Mouse (Mus musculus) gastrocnemius, adult 8-10 months (tissue): ENCODE measurements around the gene Krt222. TPM values are rescaled to one million over a fixed set of nuclear protein-coding genes. Genes with fewer than 3 reads are reported as not detected.
"Not testable (repeated sequence)": the region's sequence is repeated elsewhere in the genome, so short reads cannot be mapped to it uniquely, and the experiment has no call there.

Experiments used
- DNase-seq, 2 experiments: peaks; one replicate each; pipeline ENCODE4 v3.0.0; 2022; ENCODE audit warnings: low spot score in 2 of 2
- total RNA-seq, 4 experiments: library from RNA; stranded (reverse); gene quantifications; 2 replicates each; pipeline ENCODE4 v1.2.4; 2022

Gene Krt222
- 1 to 10 TPM; 1.7 to 3.0 (median 2.0) TPM for total RNA-seq

DNA sequence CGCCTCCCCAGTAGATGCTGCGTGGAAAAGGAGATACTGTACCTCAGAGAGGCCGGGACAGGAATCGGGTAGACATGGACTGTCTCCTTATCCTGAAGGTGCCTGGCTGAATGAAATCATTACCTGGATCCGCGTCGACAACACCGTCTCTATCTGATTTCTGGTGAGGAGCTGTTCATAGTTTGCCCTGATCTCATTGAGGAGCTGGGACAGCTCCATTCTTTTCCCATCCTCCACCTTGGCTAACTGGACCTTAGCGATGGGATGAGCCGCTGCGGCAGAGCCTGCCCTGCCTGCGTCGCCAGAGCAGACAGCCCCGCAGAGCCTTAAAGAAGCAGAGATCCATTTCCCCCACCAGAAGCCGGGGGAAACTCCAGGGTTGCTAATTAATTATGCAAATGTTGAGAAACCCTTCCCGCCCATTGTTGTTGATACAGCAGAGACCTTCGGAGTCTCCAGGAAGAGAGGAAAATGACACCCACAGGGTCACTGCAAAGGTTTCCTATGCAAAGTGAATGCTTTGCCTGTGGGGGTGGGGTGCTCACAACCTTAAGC, at the start of gene Krt222:
Gene Krt222, minus strand, starts transcription at position 266 of the 555 bp plus-strand sequence.
- no peak for DNase-seq

DNA sequence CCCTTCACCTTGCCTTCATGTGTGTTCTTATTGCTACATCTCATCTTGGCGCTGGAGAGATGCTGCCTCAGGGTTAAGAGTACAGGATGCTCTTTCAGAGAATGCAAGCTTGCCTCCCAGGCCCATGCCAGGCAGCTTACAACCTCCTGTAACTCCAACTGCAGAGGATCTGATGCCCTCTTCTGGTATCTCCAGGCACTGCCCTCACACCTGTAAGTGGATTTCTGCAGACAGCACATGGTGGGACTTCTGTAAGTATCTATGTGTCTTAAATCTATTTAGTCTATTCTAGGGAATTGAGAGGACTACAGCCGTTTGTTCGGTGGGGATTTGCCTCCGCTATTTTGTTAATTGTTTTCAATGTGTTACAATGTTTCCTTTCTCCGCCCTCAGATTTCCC, 49.0 kb upstream of the Krt222 start:
- peak; percentile 2 to 5 for DNase-seq

DNA sequence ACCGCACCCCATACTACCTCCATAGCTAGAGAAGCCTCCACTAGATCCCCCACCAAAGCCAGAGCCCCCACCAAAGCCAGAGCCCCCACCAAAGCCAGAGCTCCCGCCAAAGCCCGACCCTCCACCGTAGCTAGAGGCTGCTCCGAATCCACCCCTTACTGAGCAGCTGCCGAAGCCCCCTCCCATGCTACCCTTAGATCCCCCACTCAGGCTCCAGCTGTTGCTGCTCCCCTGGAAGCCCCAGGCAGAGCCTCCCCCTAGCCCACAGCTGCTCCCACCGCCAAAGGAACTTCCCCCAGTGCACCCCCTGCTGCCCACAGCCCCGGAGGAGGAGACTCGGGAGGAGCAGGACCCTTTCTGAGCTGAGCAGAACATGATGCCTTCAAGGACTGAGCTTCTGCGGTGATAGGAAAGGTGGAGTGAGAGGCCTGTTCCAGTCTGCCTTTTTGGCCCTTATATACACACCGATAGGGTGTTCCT, 41.0 kb upstream of the Krt222 start, which contains the start of gene Krt24:
Gene Krt24, minus strand, starts transcription at position 430 of the 480 bp plus-strand sequence.
- DNase-seq: no peak

DNA sequence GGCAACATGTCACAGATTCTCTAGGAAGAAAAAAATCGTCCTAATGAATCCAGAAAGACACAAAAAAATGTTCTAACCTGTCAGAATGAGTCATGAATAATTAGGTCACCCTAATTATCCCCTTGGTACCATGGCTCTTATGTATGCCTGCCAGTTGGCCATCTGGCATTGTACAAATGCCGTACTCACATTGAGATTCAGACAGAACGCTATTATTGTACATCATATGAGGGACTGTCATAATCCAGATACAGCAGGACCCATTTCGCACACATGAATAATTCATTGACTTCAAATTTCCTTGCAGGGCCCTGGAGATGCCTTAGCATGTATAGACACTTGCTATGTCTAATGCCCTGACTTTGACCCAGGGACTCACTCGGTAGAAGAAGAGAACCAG, 40.1 kb upstream of the Krt222 start:
- DNase-seq: no peak

DNA sequence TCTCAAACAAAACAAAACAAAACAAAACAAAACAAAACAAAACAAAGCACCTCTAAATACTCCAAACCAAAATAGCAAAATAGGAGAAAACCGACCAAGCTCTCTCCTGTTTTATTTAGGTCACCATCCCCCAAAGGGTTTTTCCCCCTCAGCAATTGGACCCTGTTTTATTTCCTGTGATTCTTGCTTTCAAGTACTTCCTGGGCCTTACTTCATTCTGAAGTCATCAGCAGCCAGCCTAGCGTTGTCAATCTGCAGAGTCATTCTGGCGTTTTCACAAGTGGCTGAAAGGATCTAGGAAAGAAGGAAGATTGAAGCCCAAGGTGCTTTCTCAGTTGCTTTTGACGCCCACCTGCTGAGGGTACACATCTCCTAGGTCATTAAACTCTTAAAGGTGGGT, 39.4 kb upstream of the Krt222 start:
- no peak for DNase-seq

DNA sequence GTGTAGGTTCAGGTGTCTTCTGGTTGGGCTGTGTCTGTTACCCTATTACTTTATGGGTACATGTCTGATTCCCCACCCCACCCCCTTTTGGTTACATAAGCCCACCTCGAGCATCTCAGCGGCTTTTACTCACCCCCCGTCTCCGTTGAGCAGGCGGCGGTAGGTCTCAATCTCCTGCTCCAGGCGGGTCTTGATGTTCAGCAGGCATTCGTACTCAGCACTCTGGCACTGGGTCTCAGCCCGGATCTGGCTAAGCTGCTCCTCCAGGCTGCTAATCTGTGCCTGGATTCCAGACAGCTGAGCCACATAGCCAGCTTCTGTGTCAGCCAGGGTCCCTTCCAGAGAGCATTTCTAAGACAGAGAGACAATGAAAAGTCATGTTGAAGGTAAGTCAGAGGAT, 37.2 kb upstream of the Krt222 start:
- no peak for DNase-seq

DNA sequence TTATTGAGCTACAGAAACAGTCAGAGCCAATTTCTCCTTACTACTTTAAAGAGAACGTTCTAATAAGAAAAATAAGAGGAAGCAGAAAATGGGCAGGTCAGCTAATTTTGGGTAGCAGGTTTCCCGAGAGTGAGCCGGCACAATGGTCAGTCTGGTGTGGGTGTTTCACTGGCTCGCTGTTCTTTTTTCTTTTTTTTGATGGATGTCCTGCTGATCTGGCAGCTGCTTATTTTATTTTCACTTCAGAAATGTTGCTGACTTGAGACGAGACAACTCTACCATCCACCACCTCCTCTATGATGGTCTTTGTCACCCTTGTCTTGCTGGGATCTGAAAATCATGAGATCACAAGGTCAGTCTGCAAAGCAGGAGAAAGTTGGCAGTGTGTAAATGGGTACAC, 36.1 kb upstream of the Krt222 start:
- no peak for DNase-seq

DNA sequence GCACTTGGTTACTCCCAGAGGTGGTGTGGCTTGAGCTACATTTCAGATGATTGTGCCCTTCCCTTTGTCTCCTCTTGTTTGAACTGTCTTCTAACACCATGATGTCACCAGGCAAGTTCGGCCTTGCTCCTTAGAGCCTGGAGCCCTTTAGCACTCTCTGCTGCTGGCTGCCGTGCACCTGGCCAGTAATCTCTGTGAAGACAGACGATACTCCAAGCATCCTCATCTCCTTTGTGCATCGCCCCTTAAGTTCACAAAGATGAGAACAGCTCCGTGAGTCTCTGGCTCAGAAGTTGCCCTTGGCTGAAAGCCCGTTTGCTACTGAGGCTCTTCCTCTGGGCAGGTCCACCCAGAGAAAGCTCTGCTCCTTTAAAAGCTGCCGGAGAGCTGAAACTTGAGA, 32.9 kb upstream of the Krt222 start:
- DNase-seq: no peak

DNA sequence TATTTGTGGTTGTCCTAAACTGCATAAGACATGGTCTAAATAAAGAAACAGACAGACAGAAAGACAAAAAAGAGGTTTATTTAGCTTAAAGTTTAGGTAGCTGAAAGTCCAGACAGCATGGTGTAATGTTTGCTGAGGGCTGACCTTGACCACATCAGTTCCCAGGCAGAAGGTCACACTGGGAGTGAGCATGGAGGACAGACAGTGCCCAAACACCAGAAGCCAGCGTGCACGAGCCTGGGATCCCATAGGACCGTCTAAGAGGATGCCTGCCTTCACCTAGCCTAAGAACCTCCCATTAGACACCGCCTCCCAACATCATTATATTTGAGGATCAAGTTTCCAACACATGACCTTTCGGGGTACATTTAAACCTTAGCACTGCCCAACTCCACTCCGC, 31.7 kb upstream of the Krt222 start:
- DNase-seq: no peak

DNA sequence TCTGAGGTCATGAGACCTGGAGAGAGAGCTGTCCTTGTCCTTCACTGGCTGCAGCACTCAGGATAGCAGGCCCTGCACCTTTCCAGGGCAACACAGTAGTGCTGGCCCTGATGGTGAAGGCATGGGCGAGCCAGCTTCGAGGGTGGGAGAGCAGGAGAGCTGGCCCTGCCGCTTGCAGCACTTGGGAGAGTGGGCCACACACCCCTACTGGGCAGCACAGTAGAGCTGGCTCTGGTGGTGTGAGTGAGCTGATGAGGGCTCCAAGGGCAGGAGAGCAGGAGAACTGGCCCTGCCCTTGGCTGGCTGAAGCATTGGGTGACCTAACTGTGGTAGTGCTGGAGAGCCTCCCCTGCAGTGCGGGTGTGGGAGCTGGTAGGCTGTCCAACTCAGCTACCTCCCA, 28.8 kb upstream of the Krt222 start:
- no peak for DNase-seq

DNA sequence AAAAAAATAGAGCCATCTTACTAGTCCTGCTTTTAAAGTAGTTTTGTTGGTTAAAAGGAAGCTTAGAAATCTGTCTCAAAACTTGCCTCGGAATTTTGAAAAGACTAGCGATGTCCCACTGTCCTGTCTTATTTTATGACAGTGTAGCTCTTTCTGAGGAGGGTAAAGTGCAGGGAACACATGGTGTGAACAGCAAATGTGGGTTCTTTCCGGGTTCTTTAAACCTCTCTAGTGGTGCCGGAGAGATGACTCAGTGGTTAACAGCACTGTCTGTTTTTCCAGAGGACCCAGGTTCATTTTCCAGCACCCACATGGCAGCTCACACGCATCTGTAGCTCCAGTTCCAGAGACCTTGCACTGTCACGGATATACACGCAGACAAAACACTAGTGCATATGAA, 25.3 kb upstream of the Krt222 start:
- no peak for DNase-seq

DNA sequence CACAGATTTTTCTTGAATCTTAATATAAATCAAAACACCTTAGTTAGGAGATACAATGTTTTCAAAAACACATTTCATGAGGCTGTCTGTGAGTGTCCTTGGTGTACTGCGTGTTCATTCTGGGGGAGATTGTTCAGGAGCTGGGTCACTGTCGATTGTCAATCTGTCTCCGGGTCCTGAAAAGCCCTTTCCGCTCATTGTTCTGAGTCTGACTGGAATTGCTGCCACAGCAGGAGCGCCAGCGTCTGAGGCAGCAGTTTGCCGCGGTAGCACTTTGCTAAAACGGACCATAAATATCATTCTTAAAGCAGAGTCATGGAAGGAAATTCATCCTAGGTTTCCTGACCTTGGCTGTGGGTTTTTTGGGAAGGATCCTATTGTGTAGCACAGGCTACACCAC, 21.9 kb upstream of the Krt222 start:
- no peak for DNase-seq

DNA sequence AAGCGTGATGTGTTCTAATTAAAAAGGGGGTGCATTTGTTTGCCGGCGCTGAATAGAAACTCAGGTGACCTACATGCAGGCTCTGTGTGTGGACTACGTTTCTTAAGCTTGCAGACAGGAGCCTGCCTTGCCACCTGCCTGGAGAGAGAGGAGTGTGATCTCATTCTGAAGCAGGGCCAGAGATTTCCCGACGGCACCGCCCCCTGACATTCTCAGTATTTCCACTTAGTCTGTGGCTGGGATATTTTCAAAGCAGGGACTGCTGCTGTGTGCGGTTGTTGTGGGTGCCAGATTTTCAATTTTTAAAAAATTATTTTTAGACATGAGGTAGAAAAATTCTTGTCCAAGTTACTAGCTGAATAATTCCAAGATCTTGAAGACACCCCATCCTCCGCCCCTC, 21.3 kb upstream of the Krt222 start:
- no peak for DNase-seq

DNA sequence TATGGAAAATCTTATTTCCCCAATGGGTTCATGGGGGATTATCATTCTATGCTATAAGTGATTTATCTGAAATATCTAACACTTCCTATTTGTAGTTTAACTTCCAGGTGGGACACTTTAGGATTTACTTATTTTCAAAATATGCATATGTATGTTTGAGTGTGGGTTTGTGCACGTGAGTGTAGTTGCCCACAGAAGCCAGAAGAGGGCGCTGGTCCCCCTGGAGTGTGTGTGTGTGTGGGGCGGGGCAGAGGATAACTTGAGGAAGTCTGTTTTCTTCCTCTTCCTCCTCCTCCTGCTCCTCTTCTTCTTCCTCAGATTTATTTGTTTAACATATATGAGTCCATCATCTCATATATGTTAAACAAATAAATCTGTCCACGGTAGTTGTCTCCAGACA, 12.3 kb upstream of the Krt222 start:
- no peak for DNase-seq

DNA sequence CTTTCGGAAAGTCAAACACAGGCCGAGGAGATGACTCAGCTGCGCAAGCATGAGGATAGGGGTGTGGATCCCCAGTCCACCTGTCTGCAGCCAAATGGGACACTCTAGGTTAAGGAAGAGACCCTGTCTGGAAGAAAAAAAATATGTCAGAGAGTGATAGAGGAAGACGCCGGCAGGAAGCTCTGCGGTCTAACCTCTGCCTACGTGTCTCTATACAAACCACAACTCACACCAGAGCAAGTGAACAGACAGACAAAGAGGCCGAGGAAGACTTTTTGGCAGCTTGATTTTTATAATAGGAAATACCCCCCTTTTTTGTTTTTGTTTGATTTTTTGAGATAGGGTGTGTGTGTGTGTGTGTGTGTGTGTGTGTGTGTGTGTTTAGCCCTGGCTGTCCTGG, 11.4 kb upstream of the Krt222 start:
- DNase-seq: no peak

DNA sequence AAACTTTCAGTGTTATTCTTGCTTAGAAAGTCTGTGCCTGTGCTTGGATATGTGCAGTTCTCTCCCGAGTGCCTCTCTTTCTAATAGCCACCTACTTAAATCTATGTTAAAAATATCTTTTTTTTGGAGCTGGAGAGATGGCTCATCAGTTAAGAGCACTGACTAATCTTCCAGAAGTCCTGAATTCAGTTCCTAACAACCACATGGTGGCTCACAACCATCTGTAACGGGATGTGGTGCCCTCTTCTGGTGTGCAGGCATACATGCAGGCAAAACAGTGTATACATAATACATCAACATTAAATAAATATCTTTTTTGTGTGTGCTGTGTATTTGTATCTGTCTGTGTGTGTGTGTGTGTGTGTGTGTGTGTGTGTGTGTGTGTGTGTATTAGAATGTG, 10.0 kb upstream of the Krt222 start:
- DNase-seq: no peak

DNA sequence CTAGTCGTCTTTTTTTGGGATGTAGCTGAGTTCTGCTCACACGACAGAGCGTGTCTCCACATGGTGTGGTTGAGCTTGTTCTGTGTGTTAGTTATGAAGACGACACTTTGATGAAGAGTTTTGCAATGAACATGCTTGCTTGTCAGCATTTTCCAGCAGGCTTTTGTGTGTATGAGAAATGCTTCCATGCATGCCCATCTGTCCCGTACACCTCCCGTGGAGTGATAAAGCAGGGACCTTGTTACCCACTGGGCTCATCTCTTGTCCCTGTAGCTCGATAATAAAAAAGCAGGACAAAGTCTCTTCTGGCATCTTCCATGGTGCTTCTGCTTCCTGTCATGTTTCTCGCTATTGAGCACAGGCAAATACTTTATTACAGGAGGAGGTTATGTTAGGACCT, 8.8 kb upstream of the Krt222 start:
- DNase-seq: no peak

DNA sequence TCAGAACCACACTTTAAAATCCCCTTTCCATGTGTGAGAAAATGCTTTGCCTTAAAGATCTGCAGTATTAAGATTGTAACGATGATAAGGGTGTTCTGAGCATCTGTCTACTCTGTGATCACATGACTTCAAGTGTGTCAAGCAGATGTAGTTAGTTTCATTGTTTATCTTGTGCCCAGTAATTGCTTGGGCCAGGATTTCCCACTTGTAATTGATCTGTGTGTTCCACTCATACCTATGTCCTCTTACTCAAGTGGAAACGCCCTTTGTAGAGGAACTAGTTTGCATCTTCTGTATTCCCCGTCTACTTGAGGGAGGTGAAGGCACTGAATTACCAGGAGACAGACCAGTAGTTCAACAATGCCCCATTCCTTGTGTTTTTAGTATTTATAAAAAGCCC, 6.8 kb upstream of the Krt222 start:
- no peak for DNase-seq

DNA sequence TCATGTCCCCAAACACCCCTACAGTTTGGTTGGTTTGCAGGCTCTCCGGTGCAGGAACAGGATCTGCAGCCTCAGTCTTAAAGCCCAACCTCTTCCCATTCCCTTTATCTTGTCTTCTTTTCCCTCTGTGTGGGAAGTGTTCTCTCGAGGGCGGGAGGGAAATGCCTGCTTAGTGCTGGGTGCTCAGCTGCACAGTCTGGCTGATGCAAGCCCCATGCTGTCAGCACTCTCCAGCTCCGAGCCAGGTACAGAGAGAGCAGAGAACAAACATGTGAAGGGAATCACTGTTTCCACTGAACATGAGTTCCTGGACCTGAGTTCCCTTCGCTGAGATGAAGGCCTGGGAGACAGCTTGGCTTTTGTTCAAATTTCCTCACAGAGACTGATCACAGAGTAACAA, 6.4 kb upstream of the Krt222 start:
- no peak for DNase-seq

DNA sequence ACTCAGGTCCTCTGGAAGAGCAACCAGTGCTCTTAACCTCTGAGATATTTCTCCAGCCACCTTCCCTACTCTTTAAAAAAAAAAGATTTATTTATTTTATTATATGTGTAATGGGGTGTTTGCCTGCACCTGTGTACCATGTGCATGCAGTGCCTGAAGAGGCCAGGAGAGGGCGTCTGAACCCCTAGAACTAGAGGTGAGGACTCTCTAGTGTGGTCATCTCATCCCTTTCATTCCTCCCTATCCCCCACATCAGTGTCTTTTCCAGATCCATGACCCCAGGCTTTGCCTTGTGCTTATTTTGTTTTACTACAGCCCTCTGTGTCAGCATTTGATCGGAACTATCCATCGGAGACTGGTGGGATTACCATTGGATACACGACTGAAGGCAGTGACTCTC, 5.2 kb upstream of the Krt222 start:
- DNase-seq: no peak

DNA sequence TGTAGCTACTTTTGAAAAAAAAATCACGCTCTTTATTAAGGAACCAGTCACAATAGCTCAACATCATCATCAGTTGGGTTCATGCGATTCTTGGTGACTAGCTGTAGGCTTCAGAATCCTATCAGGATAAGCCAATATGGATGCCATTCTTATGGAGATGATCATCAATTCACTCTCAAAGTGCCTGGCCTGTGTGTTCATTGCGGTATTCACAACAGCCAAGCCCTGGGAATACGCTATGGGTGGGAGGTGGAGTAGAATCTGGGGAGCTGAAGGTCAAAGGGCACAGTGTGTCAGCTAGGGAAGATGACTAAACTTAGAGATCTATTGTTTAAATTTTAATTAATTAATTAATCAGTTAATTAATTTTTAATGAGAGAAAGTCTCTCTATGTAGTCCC, 4.0 kb upstream of the Krt222 start:
- DNase-seq: no peak

DNA sequence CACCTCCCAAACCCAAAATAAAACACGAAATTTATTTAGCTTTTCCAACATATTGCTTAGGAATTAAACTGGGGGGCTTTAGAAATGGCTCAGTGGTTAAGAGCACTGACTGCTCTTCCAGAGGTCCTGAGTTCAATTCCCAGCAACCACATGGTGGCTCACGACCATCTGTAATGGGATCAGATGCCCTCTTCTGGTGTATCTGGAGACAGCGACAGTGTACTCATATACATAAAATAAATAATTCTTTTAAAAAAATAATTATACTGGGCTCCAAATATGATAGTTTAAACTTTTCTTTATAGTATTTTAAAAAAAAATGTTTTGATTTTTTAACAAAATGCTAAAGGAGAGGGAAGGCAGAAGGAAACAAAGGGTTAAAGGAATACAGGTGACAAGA, 634 bp upstream of the Krt222 start:
- DNase-seq: not testable (repeated sequence)

DNA sequence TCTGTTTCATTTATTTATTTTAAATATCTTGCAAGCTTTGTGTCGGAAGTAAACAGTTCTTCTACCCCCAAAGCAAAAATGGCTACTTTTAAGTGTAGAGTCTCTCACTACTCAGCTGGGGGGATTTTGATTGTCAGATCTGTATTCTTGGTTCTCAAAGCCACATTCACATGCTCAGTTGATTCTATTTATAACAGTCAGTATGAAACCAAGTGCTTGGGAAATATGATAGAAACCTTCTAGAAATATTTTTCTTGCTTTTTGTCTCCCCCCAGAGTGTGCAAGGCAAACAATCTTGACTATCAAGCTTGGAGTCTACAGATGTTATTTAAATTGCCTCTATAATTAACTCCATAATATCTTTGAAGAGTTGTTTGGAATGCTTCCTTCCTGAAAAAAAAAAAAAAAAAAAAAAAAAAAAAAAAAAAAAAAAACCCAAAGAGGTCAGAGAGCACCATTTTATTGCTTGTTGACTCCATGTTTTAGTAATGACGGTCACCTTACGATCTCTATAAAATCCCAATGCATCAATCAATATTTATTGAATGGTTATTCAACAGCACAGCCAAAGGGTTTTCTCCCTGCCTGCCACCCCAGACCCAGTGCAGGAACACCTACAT, 575 bp downstream of the Krt222 start:
- no peak for DNase-seq

DNA sequence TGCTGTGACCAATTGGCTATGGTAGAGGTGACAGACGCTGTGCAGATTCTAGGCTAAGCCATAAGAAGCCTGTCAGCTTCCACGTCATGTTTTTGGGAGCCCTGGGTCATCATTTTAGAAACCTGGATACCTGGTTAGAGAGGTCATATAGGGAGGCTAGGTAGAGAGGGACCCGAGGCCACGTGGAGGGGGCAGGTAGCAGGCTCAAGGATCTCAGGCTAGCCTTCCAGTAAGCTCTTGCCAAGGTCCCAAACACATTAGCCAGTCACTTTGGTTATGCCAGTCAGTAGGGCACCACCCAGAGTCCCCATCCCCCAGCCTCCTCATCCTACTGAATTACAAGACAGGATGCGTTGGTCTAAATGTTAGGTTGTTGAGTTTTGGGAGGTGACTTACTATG, 1.8 kb downstream of the Krt222 start:
- DNase-seq: no peak
